Mouse (Mus musculus): Measurements from ENCODE around the gene Snx8.

The Snx8 gene

GRCm38 (mm10) chr5:140388588-140389576 lies at the start of gene Snx8:
Snx8 (minus strand) TSS chr5:140389262.
- DNase-seq (ENCODE audit: extremely low read depth, low read depth, low spot score), result peak; percentile 28

DNA sequence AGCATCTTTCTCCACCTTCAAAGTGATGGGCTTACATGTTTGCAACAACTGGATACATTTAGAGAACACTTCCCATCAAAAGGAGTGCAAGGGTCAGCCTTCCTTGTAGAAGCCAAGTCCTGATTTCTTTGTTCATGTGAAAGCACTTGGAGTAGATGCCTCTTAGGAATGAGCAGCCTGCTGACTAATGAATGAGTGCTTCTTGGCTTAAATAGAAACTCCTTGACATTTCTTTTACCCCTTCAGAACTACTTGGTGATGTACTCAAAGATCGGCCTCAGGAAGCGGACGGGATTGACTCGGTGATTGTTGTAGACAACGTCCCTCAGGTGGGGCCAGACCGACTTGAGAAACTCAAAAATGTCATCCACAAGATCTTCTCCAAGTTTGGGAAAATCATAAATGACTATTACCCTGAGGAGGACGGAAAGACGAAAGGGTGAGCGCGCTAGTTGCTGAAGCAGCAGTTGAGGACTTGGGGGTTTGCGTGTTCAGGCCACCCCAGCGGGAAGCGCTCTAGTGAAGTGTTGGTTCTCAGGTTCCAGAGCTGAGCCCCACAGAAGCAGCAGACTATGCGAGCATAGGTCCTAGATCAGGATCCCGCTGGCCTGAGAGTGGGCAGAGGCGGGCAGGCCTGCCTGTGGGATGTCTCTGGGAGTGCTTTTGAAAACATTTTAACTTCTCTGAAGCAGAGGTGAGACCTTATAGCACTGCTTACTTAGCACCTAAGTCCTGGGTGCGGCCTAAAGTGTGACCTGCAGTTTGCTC lies 36.1 kb upstream of the Snx8 start:
- DNase-seq (ENCODE audit: extremely low read depth, low read depth, low spot score), result no peak

DNA sequence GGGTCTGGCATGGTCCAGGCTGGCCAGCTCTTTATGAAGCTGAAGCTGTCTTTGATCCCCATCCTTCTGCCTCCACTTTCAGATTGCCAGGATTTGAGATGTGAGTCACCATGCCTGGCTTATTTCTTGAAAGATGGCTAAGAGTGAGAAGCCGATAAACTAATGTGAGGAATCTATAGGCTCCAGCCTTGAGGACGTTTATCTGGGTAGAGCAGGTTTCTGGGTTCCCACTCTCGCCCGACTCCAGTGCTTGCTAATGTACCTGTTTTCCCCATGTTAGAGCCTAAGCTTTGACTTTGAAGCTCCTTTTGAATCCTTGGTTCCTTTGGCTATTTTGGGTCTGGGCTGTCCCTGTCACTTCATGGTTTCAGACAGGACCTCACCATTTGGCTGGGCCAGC lies 31.6 kb upstream of the Snx8 start:
- no peak for DNase-seq (ENCODE audit: extremely low read depth, low read depth, low spot score)

GRCm38 (mm10) chr5:140419442-140420080 lies 30.5 kb upstream of the Snx8 start:
- DNase-seq (ENCODE audit: extremely low read depth, low read depth, low spot score), result no peak

DNA sequence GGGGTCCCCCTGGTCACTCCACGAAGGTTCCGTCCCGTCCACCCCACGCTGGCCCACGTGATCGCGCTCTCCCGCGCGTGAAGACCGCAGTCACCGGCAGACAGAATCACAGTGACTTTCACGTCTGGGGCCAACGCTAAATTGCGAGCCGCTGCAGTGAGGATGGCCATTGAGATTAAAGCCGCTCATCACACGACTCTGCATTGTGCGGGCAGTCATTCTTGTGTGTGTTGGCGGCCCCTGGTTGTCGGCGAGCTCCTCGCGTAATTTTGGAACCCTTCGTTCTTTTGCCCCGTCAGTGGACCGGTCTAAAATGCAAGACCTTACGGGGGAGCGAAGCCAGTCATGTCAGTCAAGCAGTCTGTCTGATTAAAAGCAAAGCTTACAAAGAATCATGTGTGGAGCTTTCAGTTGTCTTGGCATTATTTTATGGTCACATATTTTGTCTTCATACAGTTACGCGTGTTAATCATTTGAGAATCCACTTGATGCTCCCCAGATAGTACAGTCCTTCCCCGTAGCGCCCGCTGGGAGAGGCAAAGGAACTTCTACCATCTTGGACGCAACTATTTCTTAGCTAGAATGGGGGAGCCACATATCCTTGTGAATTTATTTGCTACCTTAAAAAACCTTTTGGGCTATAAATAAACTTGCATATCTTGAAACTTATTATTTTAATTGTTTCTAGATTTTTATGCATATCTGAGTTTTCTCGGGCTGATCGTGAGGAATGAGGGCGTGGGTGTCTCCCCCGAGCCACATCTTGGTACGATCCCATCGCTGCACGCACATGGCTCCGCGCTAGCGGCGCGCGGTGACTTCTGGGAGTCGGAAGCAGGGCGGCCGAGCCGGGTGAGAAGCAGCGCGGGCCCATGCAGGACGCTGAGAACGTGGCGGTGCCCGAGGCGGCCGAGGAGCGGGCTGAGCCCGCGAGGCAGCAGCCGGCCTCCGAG lies 29.7 kb upstream of the Snx8 start, which contains the start of gene Eif3b:
Eif3b (plus strand) TSS at position 840 of the 953 bp plus-strand sequence.
- peak; percentile 62 for DNase-seq (ENCODE audit: extremely low read depth, low read depth, low spot score)

DNA sequence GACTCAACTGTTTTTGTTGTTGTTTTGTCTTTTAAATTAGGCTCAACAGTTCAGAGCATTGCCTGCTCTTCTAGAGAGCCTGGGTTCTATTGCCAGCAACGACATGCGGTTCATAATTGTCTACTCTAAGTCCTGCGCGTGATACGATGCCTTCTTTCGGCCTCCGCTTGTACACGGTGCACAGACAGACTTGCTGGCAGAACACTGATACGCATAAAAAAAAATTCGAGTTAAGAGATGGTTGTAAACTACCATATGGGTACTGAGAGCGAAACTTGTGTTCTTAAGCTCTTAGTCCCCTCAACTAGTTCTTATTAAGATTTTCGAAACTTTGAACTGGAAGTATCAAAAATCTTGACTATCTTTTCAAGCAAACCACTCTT lies 29.0 kb upstream of the Snx8 start:
- DNase-seq (ENCODE audit: extremely low read depth, low read depth, low spot score), result no peak

GRCm38 (mm10) chr5:140414647-140415046 lies 25.6 kb upstream of the Snx8 start:
- DNase-seq (ENCODE audit: extremely low read depth, low read depth, low spot score), result no peak

DNA sequence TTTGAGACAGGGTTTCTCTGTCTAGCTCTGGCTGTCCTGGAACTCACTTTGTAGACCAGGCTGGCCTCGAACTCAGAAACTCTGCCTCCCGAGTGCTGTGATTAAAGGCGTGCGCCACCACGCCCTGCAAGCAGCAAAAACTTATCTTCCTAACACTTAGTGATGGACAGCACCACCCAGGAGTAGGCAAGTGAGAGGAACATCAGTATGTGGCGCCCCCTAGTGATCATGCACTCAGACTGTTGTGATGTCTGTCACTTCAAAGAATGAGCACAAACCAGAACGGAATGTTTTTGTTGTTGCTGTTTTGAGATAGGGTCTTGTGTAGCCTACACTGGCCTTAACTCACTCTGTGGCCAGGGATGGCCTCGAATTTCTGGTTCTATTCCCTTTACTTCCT lies 22.3 kb upstream of the Snx8 start:
- no peak for DNase-seq (ENCODE audit: extremely low read depth, low read depth, low spot score)

GRCm38 (mm10) chr5:140408801-140409200 lies 19.7 kb upstream of the Snx8 start:
- no peak for DNase-seq (ENCODE audit: extremely low read depth, low read depth, low spot score)

DNA sequence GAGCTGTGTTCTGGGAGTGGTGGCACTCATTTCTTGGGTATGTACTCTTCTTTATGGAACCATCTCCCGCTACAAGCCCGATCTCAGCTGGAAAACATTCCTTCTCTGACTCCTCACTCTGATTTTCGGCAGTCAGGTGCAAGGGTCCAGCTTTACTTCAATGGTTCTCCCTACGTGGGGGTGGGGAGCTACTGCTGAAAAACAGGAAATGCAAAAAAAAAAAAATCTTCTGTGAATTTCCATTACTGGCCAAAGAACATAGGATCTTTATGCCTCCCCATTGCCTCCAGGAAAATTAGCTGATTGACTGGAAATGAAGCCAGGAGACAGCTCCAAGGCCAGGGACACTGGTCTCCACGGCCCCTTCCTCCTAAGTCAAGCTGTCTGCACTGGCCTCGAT lies 17.6 kb upstream of the Snx8 start:
- no peak for DNase-seq (ENCODE audit: extremely low read depth, low read depth, low spot score)

- no peak for DNase-seq (ENCODE audit: extremely low read depth, low read depth, low spot score)
Measured at GRCm38 (mm10) chr5:140405126-140405525, 16.1 kb upstream of the Snx8 start.

- DNase-seq (ENCODE audit: extremely low read depth, low read depth, low spot score), result no peak
Measured at GRCm38 (mm10) chr5:140402640-140403270, 13.7 kb upstream of the Snx8 start.

DNA sequence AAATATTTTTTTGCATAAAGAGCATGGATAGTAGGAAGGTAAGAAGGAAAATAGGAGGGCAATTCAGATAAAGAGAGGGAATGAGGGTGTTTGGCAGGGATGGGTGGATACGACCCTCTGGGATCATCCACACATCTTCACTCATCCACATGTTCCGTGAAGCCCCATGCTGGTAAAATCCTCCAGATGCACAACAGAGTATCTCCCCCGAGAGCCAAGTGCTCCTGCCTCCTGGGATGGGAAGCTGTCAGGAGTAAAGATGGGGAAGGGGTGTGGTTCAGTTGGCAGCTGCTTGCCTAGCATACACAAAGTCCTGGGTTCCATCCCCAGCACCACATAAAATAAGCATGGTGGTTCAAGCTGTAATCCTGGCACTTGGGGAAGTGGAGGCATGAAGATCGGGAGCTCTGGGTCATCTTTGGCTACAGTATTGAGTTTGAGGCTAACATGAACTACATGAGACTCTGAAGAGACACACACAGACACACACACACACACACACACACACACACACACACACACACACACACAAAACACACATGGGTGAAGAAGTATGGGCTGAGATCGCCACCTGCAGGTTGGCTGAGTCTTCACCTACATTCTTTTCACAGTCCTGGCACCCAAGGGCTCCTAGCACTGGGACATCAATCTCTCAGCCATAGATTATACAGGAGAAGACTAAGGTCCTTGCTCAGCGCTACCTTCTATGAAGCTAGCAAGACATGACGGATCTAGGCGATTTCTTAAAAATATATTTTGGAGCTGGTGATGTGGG lies 7.3 kb upstream of the Snx8 start:
- DNase-seq (ENCODE audit: extremely low read depth, low read depth, low spot score), result no peak

DNA sequence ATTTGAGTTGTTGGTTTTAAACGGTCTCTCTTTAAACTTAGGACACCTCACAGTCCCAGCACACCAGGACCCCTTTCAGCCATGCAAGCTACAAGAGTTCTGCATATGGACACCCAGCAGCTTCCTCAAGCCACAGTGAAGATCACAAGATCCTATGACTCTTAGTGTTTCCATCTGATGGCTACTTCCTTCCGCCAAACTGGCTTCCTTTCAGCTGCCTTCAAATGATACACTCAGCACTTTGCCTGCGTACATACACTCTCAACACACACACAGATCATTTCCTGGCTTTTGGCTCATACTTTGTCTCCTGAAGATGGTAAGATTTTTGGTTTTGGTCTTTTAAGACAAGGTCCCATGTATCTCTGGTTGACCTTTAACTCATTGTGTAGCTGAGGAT lies 3.6 kb upstream of the Snx8 start:
- no peak for DNase-seq (ENCODE audit: extremely low read depth, low read depth, low spot score)

DNA sequence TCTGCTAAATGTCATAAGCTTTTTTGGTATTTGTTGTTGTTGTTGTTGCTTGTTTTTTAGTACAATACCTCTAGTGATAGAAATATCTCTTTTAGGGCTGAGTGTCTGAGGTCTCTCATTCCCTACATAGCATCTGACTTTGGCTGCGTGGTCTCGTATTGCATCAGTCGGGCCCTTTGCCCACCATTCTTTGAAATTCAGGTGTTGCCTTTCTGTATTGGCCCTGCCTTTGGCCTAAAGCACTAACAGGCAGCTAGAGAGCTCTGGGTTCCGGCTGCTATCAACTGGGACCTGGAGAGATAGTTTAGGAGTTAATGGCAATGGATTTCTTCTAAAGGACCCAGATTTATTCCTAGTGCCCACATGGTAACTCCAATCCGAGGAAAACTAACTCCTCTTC lies 2.9 kb upstream of the Snx8 start:
- no peak for DNase-seq (ENCODE audit: extremely low read depth, low read depth, low spot score)

- DNase-seq (ENCODE audit: extremely low read depth, low read depth, low spot score), result no peak
Measured at GRCm38 (mm10) chr5:140391435-140391834, 2.4 kb upstream of the Snx8 start.

DNA sequence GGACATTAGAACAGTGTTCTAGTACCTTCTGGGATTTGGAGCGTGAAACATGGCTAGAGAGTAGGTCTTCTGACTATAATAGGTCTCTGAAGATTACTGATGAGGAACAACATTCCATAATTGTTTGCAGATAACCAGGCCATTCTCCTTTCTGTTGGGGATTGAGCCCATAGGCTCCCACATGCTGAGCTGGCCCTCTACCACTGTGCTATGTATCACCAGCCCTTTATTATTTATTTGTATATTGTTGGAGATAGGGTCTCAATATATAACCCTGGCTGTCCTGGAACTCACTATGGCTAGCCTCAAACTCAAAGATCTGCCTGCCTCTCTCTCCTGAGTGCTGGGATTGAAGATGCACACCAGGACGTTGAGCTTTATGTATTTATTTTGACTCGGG lies 585 bp upstream of the Snx8 start:
- DNase-seq (ENCODE audit: extremely low read depth, low read depth, low spot score), result no peak

GRCm38 (mm10) chr5:140387816-140388510 lies 1.1 kb downstream of the Snx8 start:
- DNase-seq (ENCODE audit: extremely low read depth, low read depth, low spot score), result no peak
